Comparison of ENCODE assay signal across 18 mouse cellular contexts in the genomic region with DNA sequence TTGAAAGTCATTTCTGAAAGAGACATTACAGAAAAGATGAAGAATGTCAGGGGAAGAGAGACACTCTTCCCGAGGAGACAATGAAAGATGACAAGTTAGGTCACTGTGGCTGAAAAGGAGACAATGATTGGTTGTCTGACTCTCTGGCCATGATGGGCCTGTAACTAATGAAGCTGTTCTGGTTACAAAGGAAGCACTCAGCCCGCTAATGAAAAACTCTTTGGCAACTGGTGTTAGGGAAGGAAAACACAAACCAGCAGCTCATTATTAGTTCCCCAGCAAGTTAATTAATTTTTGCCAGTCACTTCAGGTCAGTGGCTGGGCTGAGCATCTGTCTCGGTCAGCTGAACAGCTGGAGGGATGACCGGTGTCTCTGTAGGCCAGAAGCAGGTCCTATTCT.
A peak's percentile ranks its signal among the peaks of the same experiment; 100 is the strongest.
DNase-seq lines count a peak whose midpoint lies in the region; TF ChIP-seq lines count a peak whose summit lies in the region.
"Had no signal": no experiment of that assay in that cellular context is flagged by ENCODE, and none has a peak within 500 bp of the region (broad histone marks: within the 10 kb centered on the region; RNA-seq: fewer than 3 reads in every experiment).

No protein-coding gene starts in this region.

- TF ChIP-seq POLR2A in brain, embryonic 14.5 days (IDR thresholded peaks at IDR 0.05; ENCODE audit: borderline replicate concordance, extremely low read depth, insufficient read depth, insufficient read length, poor library complexity, severe bottlenecking) = no peak

- intact Hi-C loops in gastrocnemius, postnatal 14 days (cut with DNase I; ENCODE audit: low total_unique reads) = no loop called here

- peak; percentile 4 for DNase-seq in gastrocnemius, postnatal 14 days
- DNase-seq in gastrocnemius, adult 18-20 months (ENCODE audit: low spot score) = no peak
- peak; percentile 7 for DNase-seq in layer of hippocampus, adult 9-11 months
- DNase-seq in layer of hippocampus, postnatal 36 days = no peak
- DNase-seq in brain, embryonic 14.5 days (ENCODE audit: low read depth) = peak; percentile 51
- peak; percentile 9 for DNase-seq in retina, postnatal 7 days (ENCODE audit: low read depth, low spot score)
- no peak for DNase-seq in ovary, adult 18-20 months (ENCODE audit: low spot score)
- DNase-seq: adrenal gland, adult 2 months; B cell, adult 2 months; cerebellum, adult 9-10 months; gastrocnemius, postnatal 36 days; kidney, adult 18-20 months; kidney, postnatal 25 days; left cerebral cortex, postnatal 4 days; liver, postnatal 0 days; lung, postnatal 10 days; right cerebral cortex, postnatal 4 days; thymus, adult 2 months had no signal

- no peak for TF ChIP-seq CTCF in brain, embryonic 14.5 days (IDR thresholded peaks at IDR 0.05; ENCODE audit: borderline replicate concordance, extremely low read depth, insufficient read depth, insufficient read length)

Comparison
In these comparisons a context has a peak if more than half of its experiments do, and no peak if none do; other contexts are left out.
1. DNase-seq: peak in gastrocnemius, postnatal 14 days (single experiment), layer of hippocampus, adult 9-11 months (single experiment), brain, embryonic 14.5 days (single experiment) and retina, postnatal 7 days (single experiment); none in gastrocnemius, adult 18-20 months (single experiment), layer of hippocampus, postnatal 36 days (0 of 2) and ovary, adult 18-20 months (single experiment).